Mouse (Mus musculus) neural tube, embryonic 15.5 days (tissue): ENCODE data around the gene Pcgf5. TPM values are rescaled to one million over a fixed set of nuclear protein-coding genes. Genes with fewer than 3 reads are reported as not detected.

Experiments
- ATAC-seq: fragments of 200-750 bp; cut with Nextera tagmentation; 2 replicates; pipeline ENCODE4 v1.8.0; 2017; ENCODE audit warnings: mild to moderate bottlenecking, moderate TSS enrichment, moderate library complexity; ENCODE audit not compliant: low FRiP score
- H3K27ac ChIP-seq: fragments of 300-500 bp; sonication (generic); replicated peaks from 2 replicates; pipeline ENCODE4 v1.5.1; 2015; ENCODE audit warnings: mild to moderate bottlenecking, inconsistent platforms
- H3K27me3 ChIP-seq: fragments of 300-500 bp; sonication (generic); replicated peaks from 2 replicates; pipeline ENCODE4 v1.6.1; 2015; ENCODE audit warnings: inconsistent platforms
- H3K36me3 ChIP-seq: fragments of 300-500 bp; sonication (generic); 2 replicates; pipeline ENCODE4 v1.6.1; 2015; ENCODE audit warnings: inconsistent platforms
- H3K4me1 ChIP-seq: fragments of 300-500 bp; sonication (generic); 2 replicates; pipeline ENCODE4 v1.6.1; 2015; ENCODE audit warnings: inconsistent platforms
- H3K4me2 ChIP-seq: fragments of 300-500 bp; sonication (generic); 2 replicates; pipeline ENCODE4 v1.6.1; 2015; ENCODE audit warnings: inconsistent platforms, mild to moderate bottlenecking, moderate library complexity
- H3K4me3 ChIP-seq: fragments of 300-500 bp; sonication (generic); replicated peaks from 2 replicates; pipeline ENCODE4 v1.5.1; 2015; ENCODE audit warnings: mild to moderate bottlenecking, inconsistent platforms
- H3K9ac ChIP-seq: fragments of 300-500 bp; sonication (generic); replicated peaks from 2 replicates; pipeline ENCODE4 v1.6.1; 2015; ENCODE audit warnings: mild to moderate bottlenecking, inconsistent platforms
- H3K9me3 ChIP-seq: fragments of 300-500 bp; sonication (generic); replicated peaks from 2 replicates; pipeline ENCODE4 v1.6.1; 2016; ENCODE audit warnings: inconsistent platforms
- WGBS: fragments of 180-500 bp; shearing (Covaris S2); methylation state at CpG from one replicate; pipeline ENCODE4 v1.1.7; 2015; ENCODE audit warnings: mixed read lengths; 5-methylcytosine and 5-hydroxymethylcytosine counted together
- polyA plus RNA-seq: library from polyadenylated mRNA; unstranded; fragments of >200 nt; fragmentation: Nextera tagmentation; extraction: Ambion mirVana; gene quantifications from 2 replicates; pipeline ENCODE4 v1.2.1, GENCODE M21; 2015

Pcgf5 gene
- polyA plus RNA-seq, 1 experiment from 2014 or later = 6.0 TPM

DNA sequence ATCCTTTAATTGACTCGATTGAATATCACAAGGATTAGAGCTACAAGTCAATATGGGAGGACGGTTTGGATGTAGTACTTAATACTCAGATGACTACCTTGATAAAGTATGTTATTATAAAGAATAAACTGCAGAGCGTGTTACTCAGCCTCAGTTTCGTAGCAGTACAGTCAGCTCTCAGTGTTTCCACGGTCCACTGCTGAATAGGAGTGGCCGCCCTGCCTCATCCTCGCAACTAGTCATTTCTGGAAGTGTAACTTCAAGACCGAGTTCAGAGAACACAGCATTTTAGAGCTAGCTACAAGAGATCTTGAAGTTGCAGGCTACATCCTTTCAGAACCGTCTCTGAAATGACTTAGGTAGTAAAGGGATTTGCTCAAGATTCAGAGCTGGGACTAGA lies 2.8 kb downstream of the Pcgf5 start:
- 94% methylated on average over 9 of the region's 9 CpGs for WGBS
- peaks cover 42% of the 10 kb centered on the region for H3K27me3 ChIP-seq
- no peaks in the 10 kb centered on the region for H3K9me3 ChIP-seq
- H3K9ac ChIP-seq = no peak overlapping the region
- no peak overlapping the region for H3K27ac ChIP-seq
- no peak for ATAC-seq
- no peak overlapping the region for H3K4me2 ChIP-seq
- no peaks in the 10 kb centered on the region for H3K36me3 ChIP-seq
- H3K4me1 ChIP-seq = peaks cover 5% of the 10 kb centered on the region; the same call in 1 of the 2 replicates
- no peak overlapping the region for H3K4me3 ChIP-seq

DNA sequence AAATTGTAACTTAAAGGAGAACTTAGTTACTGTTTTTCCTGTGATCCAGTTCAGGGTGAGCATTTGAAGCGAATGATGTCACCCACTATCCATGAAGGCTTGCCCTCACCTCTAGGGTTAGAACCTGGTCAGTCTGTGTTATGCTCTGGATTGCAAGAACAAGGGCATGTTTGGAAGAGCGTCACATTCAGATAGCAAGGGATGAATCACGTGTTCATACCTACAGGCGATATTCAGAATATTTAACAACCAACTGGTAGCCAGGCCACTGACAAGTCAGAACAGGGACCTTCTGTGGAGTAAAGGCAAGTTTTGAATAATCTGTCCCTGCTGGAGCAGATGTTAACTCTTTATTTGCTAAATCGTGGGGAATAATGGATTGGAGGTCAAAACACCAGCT lies 14.4 kb downstream of the Pcgf5 start:
- Histone ChIP-seq H3K4me3 (no peak overlapping the region), H3K9me3 (no peaks in the 10 kb centered on the region), H3K4me1 (no peaks in the 10 kb centered on the region), H3K27me3 (no peaks in the 10 kb centered on the region), H3K9ac (no peak overlapping the region), H3K36me3 (no peaks in the 10 kb centered on the region), H3K27ac (no peak overlapping the region), H3K4me2 (no peak overlapping the region)
- WGBS = 94% methylated on average over 5 of the region's 5 CpGs
- ATAC-seq = no peak

DNA sequence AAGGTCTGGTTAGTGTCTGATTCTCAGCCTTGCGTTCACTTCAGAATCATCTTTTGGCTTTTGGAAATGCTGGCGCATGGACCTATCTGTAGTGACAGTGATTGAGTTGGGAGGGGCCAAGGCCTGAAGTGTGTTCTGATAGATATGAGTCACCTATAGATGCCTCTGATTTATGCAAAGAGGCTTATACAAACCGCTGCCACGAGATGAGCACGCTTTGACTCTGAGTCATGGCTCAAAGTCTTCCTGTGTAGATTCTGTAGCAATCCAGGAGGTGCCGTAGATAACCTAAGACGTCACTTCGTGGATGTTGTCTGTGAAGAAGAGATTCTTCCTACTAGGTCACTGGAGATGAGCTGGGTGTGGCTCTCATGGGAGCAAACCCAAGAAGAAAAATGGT lies 16.6 kb downstream of the Pcgf5 start:
- Histone ChIP-seq H3K9me3 (no peaks in the 10 kb centered on the region), H3K4me2 (no peak overlapping the region), H3K27me3 (no peaks in the 10 kb centered on the region), H3K27ac (no peak overlapping the region), H3K4me3 (no peak overlapping the region), H3K36me3 (no peaks in the 10 kb centered on the region), H3K4me1 (no peaks in the 10 kb centered on the region), H3K9ac (no peak overlapping the region)
- 89% methylated on average over 8 of the region's 8 CpGs for WGBS
- ATAC-seq = no peak

DNA sequence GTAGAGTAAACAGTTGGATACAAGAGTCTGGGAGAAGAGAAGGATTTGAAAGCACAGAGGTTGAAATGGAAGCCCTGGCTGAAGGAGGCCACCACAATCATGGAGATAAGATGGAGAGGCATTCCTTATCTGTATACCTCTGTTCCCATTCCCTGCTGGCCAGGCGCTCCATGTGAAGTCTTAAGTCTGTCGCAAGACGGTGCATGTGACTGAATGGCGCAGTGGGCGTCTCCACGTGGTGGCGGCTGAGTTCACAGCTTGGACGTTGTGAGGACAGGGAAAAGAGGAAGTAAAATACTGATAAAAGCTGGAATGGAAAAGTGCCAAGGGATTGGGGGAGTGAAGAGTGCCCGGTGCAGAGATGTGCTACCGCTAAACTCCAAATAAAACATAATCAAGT lies 23.4 kb downstream of the Pcgf5 start:
- Histone ChIP-seq H3K27ac (no peak overlapping the region), H3K27me3 (no peaks in the 10 kb centered on the region; the same call in 1 of the 2 replicates), H3K36me3 (no peaks in the 10 kb centered on the region), H3K9me3 (no peaks in the 10 kb centered on the region), H3K9ac (no peak overlapping the region), H3K4me2 (no peak overlapping the region), H3K4me3 (no peak overlapping the region), H3K4me1 (no peaks in the 10 kb centered on the region)
- no peak for ATAC-seq
- WGBS = 79% methylated on average over 10 of the region's 10 CpGs

DNA sequence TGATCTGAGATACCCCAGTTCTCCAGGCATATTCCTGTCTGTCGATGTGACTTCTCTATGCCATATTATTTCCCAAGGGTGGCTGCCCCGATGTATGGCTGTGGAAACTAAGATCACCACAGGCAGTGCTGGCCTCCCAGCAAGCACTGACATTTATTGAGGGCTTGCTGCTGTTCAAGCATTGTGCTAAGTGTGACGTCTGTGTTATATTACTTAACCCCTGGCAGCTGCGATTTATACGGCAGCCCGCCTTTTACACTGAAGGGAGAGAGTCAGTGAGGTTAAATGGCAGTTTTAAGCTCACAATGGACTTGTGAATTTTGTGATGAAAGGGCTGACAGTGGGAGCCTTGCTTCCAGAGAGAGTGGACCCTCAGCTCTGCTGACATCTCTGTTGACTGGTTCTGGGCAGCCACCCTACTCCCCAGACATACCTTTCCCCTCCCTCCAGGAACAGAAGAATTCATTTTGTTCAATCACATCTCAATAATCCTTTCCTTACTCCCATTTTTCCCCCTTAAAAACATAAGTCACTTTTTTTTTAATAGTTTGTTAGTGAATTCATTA lies 25.0 kb downstream of the Pcgf5 start:
- Histone ChIP-seq H3K27ac (no peak overlapping the region), H3K27me3 (no peaks in the 10 kb centered on the region; the same call in 1 of the 2 replicates), H3K9ac (no peak overlapping the region), H3K4me3 (no peak overlapping the region), H3K36me3 (no peaks in the 10 kb centered on the region), H3K4me1 (no peaks in the 10 kb centered on the region), H3K9me3 (no peaks in the 10 kb centered on the region), H3K4me2 (no peak overlapping the region)
- 7% methylated on average over 6 of the region's 6 CpGs for WGBS
- ATAC-seq = no peak

DNA sequence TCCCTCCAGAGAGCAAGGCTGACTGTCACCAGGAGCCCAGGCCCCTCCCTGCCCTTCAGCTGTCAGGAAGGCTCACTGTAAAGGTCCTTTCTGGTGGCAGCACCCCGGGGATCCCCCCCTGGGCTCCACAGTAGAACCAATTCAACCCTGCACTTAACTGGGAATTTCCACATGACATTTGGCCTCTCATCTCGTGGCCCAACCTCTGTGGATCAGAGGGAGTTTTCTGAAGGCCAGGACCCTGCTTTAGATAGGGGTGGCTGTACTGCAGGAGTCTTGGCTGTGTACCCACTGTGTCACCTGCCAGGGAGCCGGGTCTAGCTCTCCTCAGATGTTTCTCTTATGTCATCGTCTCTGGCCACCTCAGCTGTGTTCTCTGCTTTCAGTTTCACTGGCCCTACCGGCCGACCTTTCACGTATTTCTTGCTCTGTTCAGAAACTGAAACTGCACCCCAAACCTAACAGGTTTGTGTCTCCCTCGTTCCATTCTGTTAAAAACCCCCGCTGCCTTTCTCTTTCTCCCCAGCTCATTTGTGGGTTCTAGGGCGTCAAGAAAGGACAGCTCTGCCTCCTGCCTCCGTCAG lies 27.2 kb downstream of the Pcgf5 start:
- H3K36me3 ChIP-seq = no peaks in the 10 kb centered on the region
- no peak overlapping the region for H3K4me2 ChIP-seq
- WGBS = 82% methylated on average over 11 of the region's 11 CpGs
- H3K27me3 ChIP-seq = no peaks in the 10 kb centered on the region; the same call in 1 of the 2 replicates
- H3K4me3 ChIP-seq = no peak overlapping the region
- H3K4me1 ChIP-seq = no peaks in the 10 kb centered on the region
- no peak overlapping the region for H3K27ac ChIP-seq
- H3K9ac ChIP-seq = no peak overlapping the region
- no peaks in the 10 kb centered on the region for H3K9me3 ChIP-seq
- no peak for ATAC-seq

DNA sequence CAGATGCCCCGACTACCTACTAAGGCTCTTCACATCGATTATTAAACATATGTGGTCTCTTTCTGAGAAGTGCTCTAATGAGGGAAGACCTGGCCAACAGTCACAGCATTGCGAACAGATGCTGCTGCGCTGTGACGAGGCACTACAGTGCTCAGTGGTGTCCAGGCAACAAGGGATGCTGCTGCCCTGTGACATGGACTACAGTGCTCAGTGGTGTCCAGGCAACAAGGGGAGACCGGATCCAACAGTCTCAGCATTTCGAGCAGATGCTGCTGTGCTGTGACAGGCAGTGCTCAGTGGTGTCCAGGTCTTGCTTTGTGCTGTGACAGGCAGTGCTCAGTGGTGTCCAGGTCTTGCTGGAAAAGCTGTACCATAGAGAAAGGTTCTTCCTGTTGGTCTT lies 29.6 kb downstream of the Pcgf5 start:
- H3K4me3 ChIP-seq = no peak overlapping the region
- H3K4me2 ChIP-seq = no peak overlapping the region
- WGBS = 79% methylated on average over 7 of the region's 7 CpGs
- ATAC-seq = no peak
- H3K27me3 ChIP-seq = no peaks in the 10 kb centered on the region; the same call in 1 of the 2 replicates
- no peaks in the 10 kb centered on the region for H3K9me3 ChIP-seq
- no peaks in the 10 kb centered on the region for H3K4me1 ChIP-seq
- H3K9ac ChIP-seq = no peak overlapping the region
- no peaks in the 10 kb centered on the region for H3K36me3 ChIP-seq
- H3K27ac ChIP-seq = no peak overlapping the region

DNA sequence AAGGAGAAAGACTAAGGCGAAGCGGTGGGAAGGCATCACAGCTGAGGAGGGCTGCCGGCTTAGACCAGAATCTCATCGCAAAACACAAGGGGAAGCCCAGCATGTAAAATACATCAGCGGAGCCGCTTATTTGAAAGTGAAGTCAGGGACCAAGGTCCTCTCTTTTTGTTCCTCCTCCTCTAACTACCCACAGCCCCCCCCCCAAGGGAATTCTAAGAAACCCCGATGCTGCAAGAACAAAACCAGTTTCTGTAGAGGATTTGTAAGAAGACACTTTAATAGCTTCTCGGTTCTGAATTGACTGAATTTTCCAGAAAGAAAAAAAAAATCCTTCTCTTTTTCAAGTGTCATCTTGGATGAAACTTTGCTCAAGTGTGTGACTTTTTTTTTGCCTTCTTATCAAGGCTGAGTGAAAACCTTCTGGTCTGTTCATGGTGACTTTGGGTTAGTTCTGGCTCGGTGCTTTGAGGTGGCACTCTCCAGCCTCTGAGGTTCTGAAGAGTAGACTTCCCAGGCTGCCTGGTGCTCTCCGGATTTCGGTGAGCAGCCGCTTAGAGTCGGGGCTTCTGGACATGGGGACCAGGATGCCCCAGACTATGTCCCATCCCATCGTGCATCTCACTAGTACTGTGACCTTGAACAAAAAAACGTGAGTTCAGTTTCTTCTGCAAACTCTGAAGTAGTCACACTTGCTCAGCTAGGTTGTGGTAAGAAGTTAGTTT lies 30.6 kb downstream of the Pcgf5 start:
- H3K9me3 ChIP-seq = no peaks in the 10 kb centered on the region
- H3K27me3 ChIP-seq = no peaks in the 10 kb centered on the region; the same call in 1 of the 2 replicates
- H3K27ac ChIP-seq = no peak overlapping the region
- H3K4me2 ChIP-seq = no peak overlapping the region
- no peaks in the 10 kb centered on the region for H3K4me1 ChIP-seq
- WGBS = 69% methylated on average over 15 of the region's 15 CpGs
- H3K36me3 ChIP-seq = no peaks in the 10 kb centered on the region
- no peak for ATAC-seq
- no peak overlapping the region for H3K4me3 ChIP-seq
- H3K9ac ChIP-seq = no peak overlapping the region

DNA sequence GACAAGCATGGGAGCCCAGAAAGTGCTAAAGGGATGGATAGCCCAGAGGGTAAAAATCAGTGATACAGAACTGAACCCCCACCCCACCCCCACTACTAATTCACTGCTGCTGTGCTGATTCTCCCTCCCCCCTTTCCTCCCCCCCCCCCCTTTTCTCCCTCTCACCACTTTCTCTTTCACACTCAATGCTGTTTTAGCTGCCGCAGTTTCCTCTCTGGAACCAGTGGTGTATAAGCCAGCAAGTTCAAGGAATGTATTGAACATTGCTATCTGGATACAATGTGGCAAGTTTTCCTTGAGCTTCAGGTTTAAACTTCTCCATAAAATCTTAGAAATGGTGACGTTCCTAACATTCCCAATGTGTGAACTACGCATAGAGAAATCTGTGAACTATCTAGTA lies 34.8 kb downstream of the Pcgf5 start:
- no peak for ATAC-seq
- 93% methylated on average over 3 of the region's 3 CpGs for WGBS
- no peaks in the 10 kb centered on the region for H3K27me3 ChIP-seq

DNA sequence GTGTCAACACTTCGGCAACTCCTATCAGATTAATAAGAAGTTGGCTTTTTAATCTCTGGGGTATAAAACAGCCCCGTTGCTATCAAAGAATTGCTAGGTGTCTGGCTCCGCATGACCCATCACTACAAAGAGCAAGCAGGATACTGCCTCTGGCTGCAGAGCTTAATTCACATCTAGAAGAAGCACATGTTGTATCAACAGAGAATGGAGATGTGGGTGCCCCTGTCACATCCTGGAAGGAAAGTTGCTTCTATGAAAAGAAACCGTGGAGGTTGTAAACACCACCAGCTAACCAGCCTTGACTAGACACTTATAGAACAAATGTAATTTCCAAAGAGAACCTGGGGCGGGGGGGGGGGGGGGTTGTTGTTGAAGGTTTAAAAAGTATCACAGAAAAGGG lies 35.9 kb downstream of the Pcgf5 start:
- Histone ChIP-seq H3K9me3 (no peaks in the 10 kb centered on the region), H3K27ac (no peak overlapping the region), H3K4me2 (no peak overlapping the region), H3K27me3 (no peaks in the 10 kb centered on the region), H3K9ac (no peak overlapping the region), H3K4me1 (no peaks in the 10 kb centered on the region), H3K36me3 (no peaks in the 10 kb centered on the region), H3K4me3 (no peak overlapping the region)
- no peak for ATAC-seq
- 85% methylated on average over 5 of the region's 5 CpGs for WGBS

More for the DNA sequence above, 34.8 kb downstream of the Pcgf5 start:
- no peak overlapping the region for H3K27ac ChIP-seq
- no peak overlapping the region for H3K4me2 ChIP-seq
- H3K9ac ChIP-seq = no peak overlapping the region
- no peaks in the 10 kb centered on the region for H3K4me1 ChIP-seq
- no peaks in the 10 kb centered on the region for H3K36me3 ChIP-seq
- H3K9me3 ChIP-seq = no peaks in the 10 kb centered on the region
- no peak overlapping the region for H3K4me3 ChIP-seq

DNA sequence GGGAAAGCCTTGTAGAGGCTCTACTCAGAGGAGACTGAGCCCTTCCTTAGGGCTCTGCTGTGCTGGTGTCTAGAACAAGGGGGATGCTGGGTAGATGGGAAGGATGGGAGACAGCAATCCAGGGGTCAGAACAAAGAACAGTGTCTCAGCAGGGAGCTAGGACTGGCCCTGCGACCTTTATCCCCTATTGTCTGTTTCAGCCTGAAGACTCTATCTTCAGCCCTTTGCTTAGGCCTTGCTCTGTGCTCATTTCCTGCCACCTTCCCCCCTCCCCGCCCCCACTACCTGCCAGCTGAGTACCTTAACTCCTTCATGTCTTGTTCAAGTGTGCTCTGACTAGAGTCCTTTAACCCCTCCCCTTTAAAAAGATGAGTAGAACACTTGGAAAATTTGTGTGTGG lies 36.3 kb downstream of the Pcgf5 start:
- H3K27ac ChIP-seq = no peak overlapping the region
- H3K36me3 ChIP-seq = no peaks in the 10 kb centered on the region
- no peak overlapping the region for H3K4me2 ChIP-seq
- WGBS = 25% methylated on average over 2 of the region's 2 CpGs
- H3K9ac ChIP-seq = no peak overlapping the region
- H3K4me3 ChIP-seq = no peak overlapping the region
- no peaks in the 10 kb centered on the region for H3K4me1 ChIP-seq
- no peaks in the 10 kb centered on the region for H3K27me3 ChIP-seq
- no peak for ATAC-seq
- no peaks in the 10 kb centered on the region for H3K9me3 ChIP-seq

DNA sequence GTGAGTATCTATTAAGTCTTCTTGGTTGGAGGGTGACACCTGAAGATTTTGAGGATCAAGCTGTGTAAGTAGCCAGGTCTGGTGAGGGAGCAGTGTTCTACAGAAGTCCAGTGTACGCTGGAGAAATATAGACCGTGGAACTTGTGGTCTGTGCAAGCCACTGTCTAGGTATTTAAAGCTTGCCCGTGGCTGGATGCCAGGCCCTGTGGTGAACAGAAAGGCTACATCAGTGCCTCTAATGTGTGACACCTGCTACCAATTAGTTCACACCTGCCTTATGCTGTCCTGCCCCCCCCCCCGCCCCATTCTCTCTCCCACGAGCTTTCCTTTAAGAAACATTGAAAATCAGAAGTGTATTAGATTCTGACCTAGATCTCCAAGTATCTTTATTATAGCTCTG lies 40.4 kb downstream of the Pcgf5 start:
- 82% methylated on average over 5 of the region's 5 CpGs for WGBS
- H3K9me3 ChIP-seq = no peaks in the 10 kb centered on the region
- H3K36me3 ChIP-seq = no peaks in the 10 kb centered on the region
- no peaks in the 10 kb centered on the region for H3K4me1 ChIP-seq
- H3K27ac ChIP-seq = no peak overlapping the region
- no peak for ATAC-seq
- H3K9ac ChIP-seq = no peak overlapping the region
- no peak overlapping the region for H3K4me2 ChIP-seq
- no peaks in the 10 kb centered on the region for H3K27me3 ChIP-seq
- no peak overlapping the region for H3K4me3 ChIP-seq
